Mouse (Mus musculus) forebrain, embryonic 14.5 days (tissue): Measurements from ENCODE around the gene Ccl22. TPM values are rescaled to one million over a fixed set of nuclear protein-coding genes. Genes with fewer than 3 reads are reported as not detected.

Source experiments
- ATAC-seq: fragments of 200-750 bp; cut with Nextera tagmentation; 2 replicates; pipeline ENCODE4 v1.8.0; 2017; ENCODE audit warnings: mild to moderate bottlenecking, moderate library complexity
- DNase-seq: peaks from one replicate; pipeline ENCODE4 v3.0.0-alpha.2; 2015; ENCODE audit warnings: low spot score
- H3K27ac ChIP-seq: fragments of 300-500 bp; sonication (generic); 2 replicates; pipeline ENCODE4 v1.5.1; 2014; ENCODE audit warnings: low read depth, mild to moderate bottlenecking, control low read depth, low read length, moderate library complexity
- H3K27me3 ChIP-seq: fragments of 300-500 bp; sonication (generic); replicated peaks from 2 replicates; pipeline ENCODE4 v1.6.1; 2014; ENCODE audit warnings: low read length, control low read depth, mixed read lengths; ENCODE audit not compliant: control insufficient read depth, insufficient read depth
- H3K36me3 ChIP-seq: fragments of 300-500 bp; sonication (generic); 2 replicates; pipeline ENCODE4 v1.6.1; 2014; ENCODE audit warnings: low read length, control low read depth; ENCODE audit not compliant: control insufficient read depth, insufficient read depth
- H3K4me1 ChIP-seq: fragments of 300-500 bp; sonication (generic); 2 replicates; pipeline ENCODE4 v1.6.1; 2014; ENCODE audit warnings: antibody characterized with exemption, low read length, control low read depth; ENCODE audit not compliant: control insufficient read depth, insufficient read depth
- H3K4me2 ChIP-seq: fragments of 300-500 bp; sonication (generic); 2 replicates; pipeline ENCODE4 v1.6.1; 2014; ENCODE audit warnings: mild to moderate bottlenecking, control low read depth, low read length
- H3K4me3 ChIP-seq: fragments of 300-500 bp; sonication (generic); 2 replicates; pipeline ENCODE4 v1.5.1; 2014; ENCODE audit warnings: low read depth, low read length, control low read depth
- H3K9ac ChIP-seq: fragments of 300-500 bp; sonication (generic); 2 replicates; pipeline ENCODE4 v1.6.1; 2014; ENCODE audit warnings: mild to moderate bottlenecking, low read length, control low read depth, moderate library complexity
- H3K9me3 ChIP-seq: fragments of 300-500 bp; sonication (generic); replicated peaks from 2 replicates; pipeline ENCODE4 v1.6.1; 2016; ENCODE audit warnings: low read length, control low read depth, mixed read lengths; ENCODE audit not compliant: control insufficient read depth
- WGBS: fragments of 180-500 bp; shearing (Covaris S2); extraction: QIAGEN DNeasy Blood & Tissue Kit; methylation state at CpG from one replicate; pipeline ENCODE4 v1.1.7; 2014; 5-methylcytosine and 5-hydroxymethylcytosine counted together
- polyA plus RNA-seq: library from polyadenylated mRNA; unstranded; fragments of >200 nt; fragmentation: Nextera tagmentation; extraction: Ambion mirVana; gene quantifications from 2 replicates; pipeline ENCODE4 v1.2.1, GENCODE M21; 2014

The Ccl22 gene
- polyA plus RNA-seq, 1 experiment from 2014 or later: not detected

- ATAC-seq: no peak
- H3K9ac ChIP-seq: no peak overlapping the region
- no peak for DNase-seq
- H3K4me1 ChIP-seq: no peaks in the 10 kb centered on the region
- H3K36me3 ChIP-seq: no peaks in the 10 kb centered on the region
- H3K9me3 ChIP-seq: no peaks in the 10 kb centered on the region
- H3K27me3 ChIP-seq: no peaks in the 10 kb centered on the region
- H3K4me2 ChIP-seq: no peak overlapping the region
- H3K27ac ChIP-seq: no peak overlapping the region
- WGBS: 87% methylated on average over 5 of the region's 5 CpGs
- H3K4me3 ChIP-seq: no peak overlapping the region
Observed at GRCm38 (mm10) chr8:94744484-94744883, 906 bp upstream of the Ccl22 start.

GRCm38 (mm10) chr8:94744972-94745371, 418 bp upstream of the Ccl22 start:
- 80% methylated on average over 9 of the region's 9 CpGs for WGBS
- Histone ChIP-seq H3K27me3 (no peaks in the 10 kb centered on the region), H3K27ac (no peak overlapping the region), H3K4me3 (no peak overlapping the region), H3K4me1 (no peaks in the 10 kb centered on the region), H3K4me2 (no peak overlapping the region), H3K9ac (no peak overlapping the region), H3K9me3 (no peaks in the 10 kb centered on the region), H3K36me3 (no peaks in the 10 kb centered on the region)
- ATAC-seq (no peak), DNase-seq (no peak)

GRCm38 (mm10) chr8:94746832-94747231, 1.4 kb downstream of the Ccl22 start:
- no peak overlapping the region for H3K9ac ChIP-seq
- H3K4me2 ChIP-seq: no peak overlapping the region
- H3K4me3 ChIP-seq: no peak overlapping the region
- no peak overlapping the region for H3K27ac ChIP-seq
- DNase-seq (no peak), ATAC-seq (no peak)
- no peaks in the 10 kb centered on the region for H3K36me3 ChIP-seq
- no peaks in the 10 kb centered on the region for H3K27me3 ChIP-seq
- WGBS: 87% methylated on average over 8 of the region's 8 CpGs
- no peaks in the 10 kb centered on the region for H3K9me3 ChIP-seq
- no peaks in the 10 kb centered on the region for H3K4me1 ChIP-seq

- WGBS: 60% methylated on average over 4 of the region's 4 CpGs
- H3K4me1 ChIP-seq: no peaks in the 10 kb centered on the region
- DNase-seq: no peak
- no peak overlapping the region for H3K4me3 ChIP-seq
- no peak overlapping the region for H3K27ac ChIP-seq
- H3K9ac ChIP-seq: no peak overlapping the region
- ATAC-seq: no peak
- H3K27me3 ChIP-seq: no peaks in the 10 kb centered on the region
- no peaks in the 10 kb centered on the region for H3K9me3 ChIP-seq
- H3K4me2 ChIP-seq: no peak overlapping the region
- H3K36me3 ChIP-seq: no peaks in the 10 kb centered on the region
Observed at GRCm38 (mm10) chr8:94748363-94748762, 3.0 kb downstream of the Ccl22 start.

GRCm38 (mm10) chr8:94749942-94750341, 4.6 kb downstream of the Ccl22 start:
- H3K4me2 ChIP-seq: no peak overlapping the region
- ATAC-seq: no peak
- no peak overlapping the region for H3K9ac ChIP-seq
- no peak overlapping the region for H3K4me3 ChIP-seq
- no peaks in the 10 kb centered on the region for H3K36me3 ChIP-seq
- H3K27ac ChIP-seq: no peak overlapping the region
- H3K9me3 ChIP-seq: no peaks in the 10 kb centered on the region
- WGBS: 81% methylated on average over 3 of the region's 3 CpGs
- no peak for DNase-seq
- H3K27me3 ChIP-seq: no peaks in the 10 kb centered on the region
- H3K4me1 ChIP-seq: no peaks in the 10 kb centered on the region

- H3K9me3 ChIP-seq: no peaks in the 10 kb centered on the region
- DNase-seq (no peak), ATAC-seq (no peak)
- 91% methylated on average over 10 of the region's 10 CpGs for WGBS
- H3K9ac ChIP-seq: no peak overlapping the region
- no peak overlapping the region for H3K27ac ChIP-seq
- no peaks in the 10 kb centered on the region for H3K36me3 ChIP-seq
- H3K4me3 ChIP-seq: no peak overlapping the region
- H3K4me1 ChIP-seq: no peaks in the 10 kb centered on the region
- H3K27me3 ChIP-seq: no peaks in the 10 kb centered on the region
- H3K4me2 ChIP-seq: no peak overlapping the region
Observed at GRCm38 (mm10) chr8:94751023-94751849, 5.8 kb downstream of the Ccl22 start.

GRCm38 (mm10) chr8:94754006-94754405, 8.6 kb downstream of the Ccl22 start:
- no peaks in the 10 kb centered on the region for H3K27me3 ChIP-seq
- ATAC-seq (no peak), DNase-seq (no peak)
- H3K9me3 ChIP-seq: no peaks in the 10 kb centered on the region
- H3K27ac ChIP-seq: no peak overlapping the region
- no peak overlapping the region for H3K4me3 ChIP-seq
- H3K4me1 ChIP-seq: no peaks in the 10 kb centered on the region
- no peak overlapping the region for H3K9ac ChIP-seq
- no peaks in the 10 kb centered on the region for H3K36me3 ChIP-seq
- no peak overlapping the region for H3K4me2 ChIP-seq
- 83% methylated on average over 2 of the region's 2 CpGs for WGBS

- H3K36me3 ChIP-seq: no peaks in the 10 kb centered on the region
- H3K9me3 ChIP-seq: no peaks in the 10 kb centered on the region
- no peak overlapping the region for H3K9ac ChIP-seq
- no peak overlapping the region for H3K4me3 ChIP-seq
- H3K27ac ChIP-seq: no peak overlapping the region
- 82% methylated on average over 2 of the region's 2 CpGs for WGBS
- no peaks in the 10 kb centered on the region for H3K4me1 ChIP-seq
- no peaks in the 10 kb centered on the region for H3K27me3 ChIP-seq
- no peak for DNase-seq
- no peak for ATAC-seq
- H3K4me2 ChIP-seq: no peak overlapping the region
Observed at GRCm38 (mm10) chr8:94754486-94754885, 9.1 kb downstream of the Ccl22 start.

GRCm38 (mm10) chr8:94767035-94767434, 21.6 kb downstream of the Ccl22 start:
- Histone ChIP-seq H3K9me3 (no peaks in the 10 kb centered on the region), H3K27me3 (no peaks in the 10 kb centered on the region), H3K36me3 (no peaks in the 10 kb centered on the region), H3K4me3 (no peak overlapping the region), H3K27ac (no peak overlapping the region), H3K4me1 (peaks cover 11% of the 10 kb centered on the region; the same call in 1 of the 2 replicates), H3K9ac (no peak overlapping the region), H3K4me2 (no peak overlapping the region)
- no peak for DNase-seq
- 77% methylated on average over 9 of the region's 9 CpGs for WGBS
- no peak for ATAC-seq
